Mouse (Mus musculus) liver, embryonic 12.5 days (tissue): ENCODE data around the gene Hnrnpa3. TPM values are rescaled to one million over a fixed set of nuclear protein-coding genes. Genes with fewer than 3 reads are reported as not detected.

Experiments used
- ATAC-seq: fragments of 200-750 bp; cut with Nextera tagmentation; 2 replicates; pipeline ENCODE4 v1.8.0; 2017; ENCODE audit warnings: moderate number of reproducible peaks, mild to moderate bottlenecking, moderate library complexity
- H3K27ac ChIP-seq: fragments of 300-500 bp; sonication (generic); 2 replicates; pipeline ENCODE4 v1.5.1; 2016; ENCODE audit warnings: mild to moderate bottlenecking
- H3K27me3 ChIP-seq: fragments of 300-500 bp; sonication (generic); replicated peaks from 2 replicates; pipeline ENCODE4 v1.6.1; 2016; ENCODE audit warnings: mild to moderate bottlenecking, moderate library complexity
- H3K36me3 ChIP-seq: fragments of 300-500 bp; sonication (generic); 2 replicates; pipeline ENCODE4 v1.6.1; 2016; ENCODE audit warnings: mild to moderate bottlenecking, moderate library complexity
- H3K4me1 ChIP-seq: fragments of 300-500 bp; sonication (generic); 2 replicates; pipeline ENCODE4 v1.6.1; 2016
- H3K4me2 ChIP-seq: fragments of 300-500 bp; sonication (generic); 2 replicates; pipeline ENCODE4 v1.6.1; 2016; ENCODE audit warnings: mild to moderate bottlenecking, moderate library complexity
- H3K4me3 ChIP-seq: fragments of 300-500 bp; sonication (generic); 2 replicates; pipeline ENCODE4 v1.5.1; 2016; ENCODE audit warnings: mild to moderate bottlenecking, moderate library complexity
- H3K9ac ChIP-seq: fragments of 300-500 bp; sonication (generic); 2 replicates; pipeline ENCODE4 v1.6.1; 2016; ENCODE audit warnings: mild to moderate bottlenecking, moderate library complexity
- H3K9me3 ChIP-seq: fragments of 300-500 bp; sonication (generic); replicated peaks from 2 replicates; pipeline ENCODE4 v1.6.1; 2016; ENCODE audit warnings: mild to moderate bottlenecking, moderate library complexity
- WGBS: fragments of 180-500 bp; shearing (Covaris S2); methylation state at CpG from one replicate; pipeline ENCODE4 v1.1.7; 2016; ENCODE audit not compliant: insufficient replicate concordance; 5-methylcytosine and 5-hydroxymethylcytosine counted together
- polyA plus RNA-seq: library from polyadenylated mRNA; unstranded; fragments of >200 nt; fragmentation: Nextera tagmentation; extraction: Ambion mirVana; gene quantifications from 2 replicates; pipeline ENCODE4 v1.2.1, GENCODE M21; 2016

Gene Hnrnpa3
- polyA plus RNA-seq, 1 experiment from 2014 or later: 204 TPM

- H3K4me2 ChIP-seq: no peak overlapping the region
- H3K27me3 ChIP-seq: no peaks in the 10 kb centered on the region
- 0 out of 2 replicates have a peak overlapping the region, but pooled peaks have one; percentile 11 for H3K27ac ChIP-seq
- H3K9ac ChIP-seq: no peak overlapping the region; the same call in 1 of the 2 replicates
- no peak for ATAC-seq
- WGBS: 88% methylated on average over 3 of the region's 3 CpGs
- H3K9me3 ChIP-seq: no peaks in the 10 kb centered on the region
- no peak overlapping the region for H3K4me3 ChIP-seq
- H3K4me1 ChIP-seq: peaks cover 81% of the 10 kb centered on the region
- peaks cover 56% of the 10 kb centered on the region for H3K36me3 ChIP-seq
These were observed 39.8 kb downstream of the Hnrnpa3 start for GRCm38 (mm10) chr2:75698874-75699273.

DNA sequence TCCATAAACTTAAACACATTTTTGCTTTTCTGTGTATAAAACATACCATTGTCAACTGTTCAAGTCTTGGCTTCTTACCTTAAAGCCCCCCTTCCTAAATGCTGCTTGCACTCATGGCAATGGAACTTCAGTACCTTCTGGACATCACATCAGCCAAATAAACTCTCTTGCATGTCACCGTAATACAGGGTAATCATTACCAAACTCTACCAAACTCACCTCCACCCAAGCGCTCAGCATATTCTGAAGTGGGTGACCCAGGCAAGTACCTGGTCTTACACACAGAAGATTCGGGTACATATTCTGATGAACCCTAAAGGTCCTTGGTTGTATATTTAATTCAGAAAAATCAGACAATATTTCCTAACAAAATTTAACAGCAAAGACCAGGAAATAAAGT is 41.5 kb downstream of the Hnrnpa3 start:
- Histone ChIP-seq H3K9ac (peak overlapping the region; percentile 96; the same call in 1 of the 2 replicates), H3K27ac (peak overlapping the region; percentile 99; the same call in 1 of the 2 replicates), H3K9me3 (no peaks in the 10 kb centered on the region), H3K4me2 (peak overlapping the region; percentile 71), H3K4me3 (peak overlapping the region; percentile 80; the same call in 1 of the 2 replicates), H3K4me1 (peaks cover 77% of the 10 kb centered on the region), H3K36me3 (peaks cover 43% of the 10 kb centered on the region), H3K27me3 (no peaks in the 10 kb centered on the region)
- no peak for ATAC-seq
- WGBS: 80% methylated on average over 3 of the region's 3 CpGs

DNA sequence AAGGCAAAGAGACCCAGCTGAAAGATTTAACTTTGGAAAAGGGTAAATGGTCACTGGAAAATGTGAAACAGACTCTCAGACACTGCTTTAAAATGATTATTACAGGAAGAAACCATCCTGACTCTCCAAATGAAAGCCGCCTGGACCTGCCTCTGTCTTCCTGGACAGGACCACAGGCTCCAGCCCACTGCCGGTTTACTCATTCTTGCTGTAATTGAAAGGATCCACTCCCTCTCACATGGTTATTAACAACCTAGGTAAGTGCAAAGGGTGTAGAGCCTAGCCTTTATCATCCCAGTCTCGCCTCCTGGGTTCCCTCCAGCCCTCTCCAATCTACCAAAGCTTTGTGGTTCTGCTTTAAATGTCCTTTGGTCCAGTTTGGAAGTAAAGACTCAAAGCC is 42.1 kb downstream of the Hnrnpa3 start:
- Histone ChIP-seq H3K9me3 (no peaks in the 10 kb centered on the region), H3K9ac (peak overlapping the region; percentile 96), H3K27ac (peak overlapping the region; percentile 99), H3K36me3 (peaks cover 36% of the 10 kb centered on the region), H3K4me3 (peak overlapping the region; percentile 80), H3K4me2 (peak overlapping the region; percentile 71), H3K27me3 (no peaks in the 10 kb centered on the region), H3K4me1 (peaks cover 76% of the 10 kb centered on the region)
- 38% methylated on average over 3 of the region's 3 CpGs for WGBS
- ATAC-seq: no peak

- Histone ChIP-seq H3K4me3 (peak overlapping the region; percentile 80), H3K4me1 (peaks cover 76% of the 10 kb centered on the region), H3K9me3 (no peaks in the 10 kb centered on the region), H3K9ac (peak overlapping the region; percentile 96), H3K36me3 (peaks cover 32% of the 10 kb centered on the region), H3K4me2 (peak overlapping the region; percentile 71), H3K27ac (peak overlapping the region; percentile 99), H3K27me3 (no peaks in the 10 kb centered on the region)
- no peak for ATAC-seq
- 35% methylated on average over 9 of the region's 9 CpGs for WGBS
These were observed 42.9 kb downstream of the Hnrnpa3 start for GRCm38 (mm10) chr2:75701822-75702587.

DNA sequence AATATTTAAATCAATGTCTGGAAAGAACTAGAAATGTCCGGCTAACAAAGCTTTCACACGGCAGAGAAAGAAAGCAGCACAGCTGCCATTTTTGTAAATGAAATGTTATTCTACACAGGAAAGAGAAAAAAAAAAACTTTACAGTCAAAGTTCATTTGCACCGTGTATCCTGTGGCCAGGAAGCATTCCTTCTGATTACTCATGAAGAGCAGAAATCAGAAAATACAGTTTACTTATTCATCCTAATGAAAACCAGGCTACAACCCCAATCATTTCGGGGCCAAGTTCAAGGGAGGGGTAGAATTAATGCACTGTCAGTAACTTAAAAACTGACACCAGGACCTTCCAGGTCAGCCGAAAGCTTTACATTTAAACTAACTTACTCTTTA is 43.5 kb downstream of the Hnrnpa3 start:
- WGBS: 20% methylated on average over 5 of the region's 5 CpGs
- Histone ChIP-seq H3K4me3 (peak overlapping the region; percentile 80), H3K9ac (peak overlapping the region; percentile 96), H3K27ac (peak overlapping the region; percentile 99), H3K4me1 (peaks cover 76% of the 10 kb centered on the region), H3K4me2 (peak overlapping the region; percentile 71), H3K36me3 (peaks cover 26% of the 10 kb centered on the region), H3K27me3 (no peaks in the 10 kb centered on the region), H3K9me3 (no peaks in the 10 kb centered on the region)
- ATAC-seq: no peak

GRCm38 (mm10) chr2:75703375-75704181 is 44.5 kb downstream of the Hnrnpa3 start:
- Histone ChIP-seq H3K27ac (peak overlapping the region; percentile 99), H3K27me3 (no peaks in the 10 kb centered on the region), H3K4me3 (peak overlapping the region; percentile 80), H3K36me3 (peaks cover 19% of the 10 kb centered on the region), H3K9ac (peak overlapping the region; percentile 96), H3K4me2 (peak overlapping the region; percentile 71), H3K4me1 (peaks cover 76% of the 10 kb centered on the region), H3K9me3 (no peaks in the 10 kb centered on the region)
- WGBS: under 1% methylated on average over 62 of the region's 62 CpGs
- peak; percentile 45 for ATAC-seq

DNA sequence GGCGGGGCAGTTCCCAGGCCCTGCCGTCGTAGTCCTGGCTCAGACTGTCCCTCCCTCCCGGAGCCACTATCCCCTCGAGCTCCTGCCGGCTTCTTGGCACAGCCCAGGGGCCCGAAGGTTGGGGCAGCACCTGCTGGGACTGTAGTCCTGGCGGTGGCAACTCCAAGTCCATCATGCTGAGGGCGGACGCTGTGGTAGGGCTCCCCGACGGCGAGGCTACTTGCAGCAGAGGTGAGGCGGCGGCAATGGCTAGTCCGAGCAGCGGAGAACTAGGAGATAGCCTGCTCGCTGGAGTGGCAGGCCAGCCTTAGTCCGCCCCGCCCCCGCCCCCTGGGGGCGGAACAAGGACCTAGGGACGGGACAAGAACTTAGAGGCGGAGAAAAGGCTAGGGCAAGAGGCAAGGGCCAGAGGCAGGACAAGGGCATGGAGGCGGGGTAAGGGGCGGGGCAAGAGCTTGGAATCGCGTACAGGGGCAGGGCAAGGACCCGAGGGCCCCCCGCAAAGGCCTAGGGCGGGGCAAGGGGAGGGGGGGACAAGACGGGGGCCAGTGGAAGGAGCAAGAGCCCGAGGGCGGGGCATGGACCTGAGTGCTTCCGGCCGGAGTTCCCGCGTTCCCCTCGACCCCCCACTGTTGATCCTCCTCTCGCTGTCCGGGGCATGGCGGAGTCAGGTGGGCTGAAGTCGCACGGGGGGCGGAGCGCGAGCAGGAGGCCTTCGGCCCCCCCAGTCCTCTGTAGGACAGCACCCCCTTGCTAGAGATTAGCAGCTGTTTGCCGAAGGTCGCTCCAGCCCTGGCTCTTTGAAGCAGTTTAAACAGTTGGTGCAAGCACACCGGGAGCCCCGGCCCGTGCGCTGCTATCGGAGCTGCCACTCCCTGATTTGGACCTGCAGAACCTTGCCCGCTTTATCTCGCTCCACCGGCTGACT is 45.4 kb downstream of the Hnrnpa3 start, which contains the start of gene Nfe2l2:
Gene Nfe2l2, minus strand, starts transcription at position 408 of the 928 bp plus-strand sequence.
- Histone ChIP-seq H3K4me1 (peaks cover 69% of the 10 kb centered on the region), H3K4me3 (peak within 1 kb of the TSS; percentile 80), H3K9ac (peak within 1 kb of the TSS; percentile 96), H3K9me3 (0 out of 2 replicates have a peak, but pooled peaks cover 2% of the 10 kb centered on the region), H3K27me3 (no peaks in the 10 kb centered on the region), H3K27ac (peak within 1 kb of the TSS; percentile 99), H3K4me2 (peak within 1 kb of the TSS; percentile 71), H3K36me3 (peaks cover 14% of the 10 kb centered on the region)
- ATAC-seq: peak; percentile 90
- WGBS: 0% methylated on average over 58 of the region's 58 CpGs

- peak overlapping the region; percentile 80 for H3K4me3 ChIP-seq
These were observed 46.2 kb downstream of the Hnrnpa3 start for GRCm38 (mm10) chr2:75705162-75705752.

GRCm38 (mm10) chr2:75706435-75706834 is 47.4 kb downstream of the Hnrnpa3 start:
- Histone ChIP-seq H3K36me3 (peaks cover 6% of the 10 kb centered on the region), H3K9me3 (0 out of 2 replicates have a peak, but pooled peaks cover 4% of the 10 kb centered on the region), H3K4me2 (peak overlapping the region; percentile 71), H3K4me1 (peaks cover 51% of the 10 kb centered on the region), H3K27me3 (no peaks in the 10 kb centered on the region), H3K9ac (peak overlapping the region; percentile 96), H3K27ac (peak overlapping the region; percentile 99), H3K4me3 (peak overlapping the region; percentile 24)
- ATAC-seq: no peak
- WGBS: 55% methylated on average over 5 of the region's 5 CpGs

More at GRCm38 (mm10) chr2:75705162-75705752, 46.2 kb downstream of the Hnrnpa3 start:
- WGBS: 7% methylated on average over 19 of the region's 19 CpGs
- Histone ChIP-seq H3K36me3 (peaks cover 10% of the 10 kb centered on the region), H3K27me3 (no peaks in the 10 kb centered on the region), H3K9me3 (0 out of 2 replicates have a peak, but pooled peaks cover 4% of the 10 kb centered on the region), H3K9ac (peak overlapping the region; percentile 96), H3K27ac (peak overlapping the region; percentile 99), H3K4me1 (peaks cover 61% of the 10 kb centered on the region), H3K4me2 (peak overlapping the region; percentile 71)
- no peak for ATAC-seq

- H3K4me1 ChIP-seq: peaks cover 41% of the 10 kb centered on the region
- no peak for ATAC-seq
- H3K9me3 ChIP-seq: 0 out of 2 replicates have a peak, but pooled peaks cover 4% of the 10 kb centered on the region
- no peak overlapping the region for H3K9ac ChIP-seq
- no peak overlapping the region for H3K4me2 ChIP-seq
- no peak overlapping the region for H3K27ac ChIP-seq
- H3K27me3 ChIP-seq: no peaks in the 10 kb centered on the region
- 9% methylated on average over 1 of the region's 1 CpGs for WGBS
- peaks cover 6% of the 10 kb centered on the region for H3K36me3 ChIP-seq
- H3K4me3 ChIP-seq: no peak overlapping the region
These were observed 48.4 kb downstream of the Hnrnpa3 start for GRCm38 (mm10) chr2:75707420-75707819.
